Mouse (Mus musculus): ENCODE measurements at regions not wholly inside any gene's neighbourhood (a gene's known extent, or its start where the extent isn't known, plus 50 kb on each side); places are given as distances from the start of the nearest gene placed in this dataset.
"Not testable (repeated sequence)": the region's sequence is repeated elsewhere in the genome, so short reads cannot be mapped to it uniquely, and the experiment has no call there.

DNA sequence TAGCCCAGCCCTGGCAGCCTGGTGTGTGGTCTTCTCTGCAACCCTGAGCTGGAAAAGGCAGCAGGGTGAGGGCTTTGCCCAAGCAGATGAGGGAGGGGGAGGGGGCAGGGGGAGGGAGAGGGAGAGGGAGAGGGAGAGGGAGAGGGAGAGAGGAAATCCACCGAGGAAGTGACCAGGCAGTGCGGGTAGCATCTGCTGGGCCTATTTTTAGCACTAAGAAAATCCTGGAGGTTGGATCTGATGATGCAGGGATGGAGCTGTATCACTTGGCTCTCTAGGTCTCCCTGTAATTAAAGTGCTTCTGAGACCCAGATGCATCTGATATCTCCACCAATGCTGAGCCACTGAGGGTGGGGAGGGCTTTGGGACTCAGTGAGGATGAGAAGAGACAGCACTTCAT, 61.2 kb upstream of the Atxn1 start:
- peak; percentile 20 to 34 for DNase-seq

- no peak for DNase-seq
Measured at GRCm38 (mm10) chr13:46023630-46024041, 58.8 kb upstream of the Atxn1 start.

GRCm38 (mm10) chr13:46023187-46023586, 58.4 kb upstream of the Atxn1 start:
- DNase-seq = no peak

DNA sequence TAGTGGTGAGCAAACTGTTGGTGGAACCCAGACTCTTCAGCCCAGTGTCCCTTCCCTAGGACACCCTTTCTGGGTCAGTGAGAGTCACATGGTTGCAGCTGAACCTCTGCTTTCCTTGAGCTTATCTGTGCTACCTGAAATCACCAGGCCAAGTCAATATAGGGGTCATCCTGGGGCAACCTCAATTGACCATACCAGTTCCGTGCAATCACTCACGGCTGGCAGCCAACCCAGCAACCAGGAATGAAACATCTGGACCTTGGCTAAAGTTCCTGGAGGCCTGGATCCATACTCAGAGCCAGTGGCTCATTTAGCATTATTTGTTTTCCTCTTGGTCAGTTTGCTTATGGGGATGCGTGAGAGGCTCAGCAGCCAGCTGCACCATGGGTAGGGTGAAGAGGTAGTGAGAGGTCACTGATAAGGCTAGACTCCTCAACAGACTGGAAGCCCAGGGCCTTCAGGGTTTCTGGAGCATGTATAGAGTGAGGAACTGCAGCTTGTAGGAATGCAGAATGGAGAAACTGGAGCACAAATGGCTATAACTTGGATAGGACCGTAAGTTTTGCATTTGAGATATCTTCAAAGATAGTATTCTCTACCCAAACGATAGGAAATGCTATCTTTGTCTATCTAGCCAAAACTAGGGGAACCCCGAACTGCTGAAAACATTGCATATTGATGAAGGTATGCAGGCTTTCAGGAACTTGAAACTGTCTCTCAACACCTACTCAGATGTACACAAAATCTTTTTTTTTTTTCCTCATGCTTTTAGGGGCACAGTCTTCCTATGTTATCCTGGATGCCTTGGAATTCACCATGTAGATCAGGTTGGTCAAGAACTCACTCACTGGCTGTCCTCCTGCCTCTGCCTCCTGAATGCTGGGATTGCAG, 56.4 kb upstream of the Atxn1 start:
- no peak for DNase-seq

- peak; percentile 70 for DNase-seq
Measured at GRCm38 (mm10) chr13:46019431-46020166, 54.8 kb upstream of the Atxn1 start.

DNA sequence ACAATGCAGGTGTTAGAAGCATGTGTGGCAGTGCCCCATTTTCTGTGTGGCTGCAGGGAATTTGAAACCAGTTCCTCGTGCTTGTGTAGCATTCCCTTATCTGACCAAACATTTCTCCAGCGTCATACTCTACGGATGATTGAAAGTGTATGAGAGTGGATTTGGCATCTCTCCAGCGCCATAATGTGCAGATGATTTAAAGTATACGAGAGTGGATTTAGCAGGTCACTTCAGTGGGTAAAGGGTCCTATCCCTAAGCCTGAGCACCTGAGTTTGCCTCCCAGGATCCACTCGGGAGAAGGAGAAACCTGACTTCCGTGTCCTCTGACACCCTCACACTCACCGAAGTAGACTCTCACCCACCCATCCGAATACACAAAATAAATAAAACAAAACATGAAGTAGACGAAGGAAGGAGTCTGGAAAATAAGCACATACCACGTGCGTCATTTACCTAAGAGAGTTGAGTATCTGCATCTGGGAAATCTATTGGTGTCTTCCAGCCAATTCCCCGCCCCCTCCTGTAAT, 54.2 kb upstream of the Atxn1 start:
- DNase-seq = no peak

- DNase-seq = no peak
Measured at GRCm38 (mm10) chr13:46017742-46018141, 52.9 kb upstream of the Atxn1 start.

- not testable (repeated sequence) for DNase-seq
Measured at GRCm38 (mm10) chr13:46017011-46017410, 52.2 kb upstream of the Atxn1 start.

DNA sequence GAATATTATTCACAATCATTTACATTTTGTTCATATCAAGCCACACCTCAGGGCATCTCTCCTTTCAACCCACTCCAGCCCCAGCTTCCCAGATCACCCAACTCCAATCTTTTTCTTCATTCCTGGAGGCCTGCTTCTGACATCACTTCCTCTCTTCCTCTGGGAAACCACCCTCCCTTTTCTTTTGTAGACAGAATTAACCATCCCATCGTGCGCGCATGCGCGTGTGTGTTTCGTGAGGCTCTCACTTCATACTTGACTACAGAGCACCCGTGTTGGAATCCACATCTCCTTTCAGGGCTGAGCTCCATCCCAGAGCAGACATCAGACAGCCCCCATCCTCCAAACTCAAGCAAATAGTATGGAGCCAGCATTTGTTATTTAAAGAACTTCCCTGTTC, 50.4 kb upstream of the Atxn1 start:
- DNase-seq = no peak

GRCm38 (mm10) chr13:46014637-46015036, 49.8 kb upstream of the Atxn1 start:
- DNase-seq = no peak
